Mouse (Mus musculus) spleen, adult 2 months (tissue): Measurements from ENCODE around the gene Hba-a2.

Experiments used
- CTCF ChIP-seq: fragments of 200-500 bp; IDR thresholded peaks from 2 replicates; pipeline ENCODE4 v1.5.1; 2011; ENCODE audit warnings: mild to moderate bottlenecking, inconsistent platforms; ENCODE audit not compliant: insufficient read depth, insufficient read length, insufficient replicate concordance; ENCODE audit errors: extremely low read depth
- POLR2A ChIP-seq: fragments of 200-500 bp; IDR thresholded peaks from 2 replicates; pipeline ENCODE4 v1.6.1; 2011; ENCODE audit warnings: low read depth, low read length, inconsistent platforms

DNA sequence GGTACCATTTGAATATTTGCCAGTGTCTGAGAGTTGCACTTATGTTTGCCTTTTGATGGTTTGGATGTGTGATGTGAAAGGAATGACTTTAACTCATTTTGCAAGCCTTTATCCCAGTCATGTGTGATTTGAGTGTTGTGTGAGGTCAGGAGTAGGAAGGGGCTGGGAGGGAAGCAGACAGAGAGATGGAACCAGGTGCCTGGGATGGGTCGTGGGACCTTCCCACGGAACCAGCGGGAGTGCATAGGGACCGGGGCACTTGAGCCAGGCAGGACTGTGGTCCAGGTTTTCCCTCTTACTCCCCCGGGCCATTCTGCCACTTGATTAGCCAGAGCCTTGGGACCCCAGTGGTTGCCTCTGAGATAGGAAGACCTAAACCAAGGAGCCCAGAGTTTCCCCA is 28.3 kb upstream of the Hba-a2 start:
- TF ChIP-seq POLR2A (no peak), CTCF (no peak)
